19 mouse cellular contexts compared by ENCODE assay signal in genomic region chr4:40155467-40155999, GRCm38 (mm10). TPM values are rescaled to one million over a fixed set of nuclear protein-coding genes. Genes with fewer than 3 reads are reported as not detected.
A peak's percentile ranks its signal among the peaks of the same experiment; 100 is the strongest.
DNase-seq lines count a peak whose midpoint lies in the region; ATAC-seq and TF ChIP-seq lines count a peak whose summit lies in the region.
"Had no signal": no experiment of that assay in that cellular context is flagged by ENCODE, and none has a peak within 500 bp of the region (broad histone marks: within the 10 kb centered on the region; RNA-seq: fewer than 3 reads in every experiment).

No protein-coding gene starts in this region.

- no peak for TF ChIP-seq EP300 in lung, postnatal 0 days (IDR thresholded peaks at IDR 0.05)
- peak; percentile 68; the same call in 1 of the 2 replicates for TF ChIP-seq EP300 in liver, postnatal 0 days (IDR thresholded peaks at IDR 0.05; ENCODE audit: low read depth)

- H3K4me2 ChIP-seq in kidney, embryonic 14.5 days (replicated peaks; ENCODE audit: low read depth, low read length), result no peak overlapping the region
- H3K4me2 ChIP-seq in lung, postnatal 0 days (replicated peaks; ENCODE audit: low read depth, low read length), result no peak overlapping the region
- no peak overlapping the region for H3K4me2 ChIP-seq in liver, postnatal 0 days (ENCODE audit: low read depth, low read length)
- no peak overlapping the region for H3K4me2 ChIP-seq in forebrain, embryonic 15.5 days (replicated peaks)
- H3K4me2 ChIP-seq: embryonic facial prominence, embryonic 15.5 days; limb, embryonic 13.5 days; midbrain, embryonic 12.5 days had no signal

- no peaks in the 10 kb centered on the region for H3K27me3 ChIP-seq in kidney, embryonic 14.5 days (ENCODE audit: control insufficient read depth, insufficient read depth, low read length)
- H3K27me3 ChIP-seq in lung, postnatal 0 days (replicated peaks; ENCODE audit: insufficient read depth, low read length), result no peaks in the 10 kb centered on the region
- no peaks in the 10 kb centered on the region for H3K27me3 ChIP-seq in liver, postnatal 0 days (ENCODE audit: insufficient read depth, low read length)
- no peaks in the 10 kb centered on the region for H3K27me3 ChIP-seq in forebrain, embryonic 15.5 days
- H3K27me3 ChIP-seq: CH12.LX; embryonic facial prominence, embryonic 15.5 days; limb, embryonic 13.5 days; midbrain, embryonic 12.5 days had no signal

- no peaks in the 10 kb centered on the region for H3K36me3 ChIP-seq in kidney, embryonic 14.5 days (ENCODE audit: control insufficient read depth, insufficient read depth, low read length)
- no peaks in the 10 kb centered on the region for H3K36me3 ChIP-seq in lung, postnatal 0 days (ENCODE audit: insufficient read depth, low read length)
- H3K36me3 ChIP-seq in liver, postnatal 0 days (replicated peaks; ENCODE audit: insufficient read depth, low read length), result no peaks in the 10 kb centered on the region
- H3K36me3 ChIP-seq in forebrain, embryonic 15.5 days, result no peaks in the 10 kb centered on the region
- H3K36me3 ChIP-seq: embryonic facial prominence, embryonic 15.5 days; limb, embryonic 13.5 days; midbrain, embryonic 12.5 days had no signal

- WGBS in kidney, embryonic 14.5 days, result 63% methylated on average over 13 of the region's 13 CpGs
- WGBS in lung, postnatal 0 days, result 65% methylated on average over 13 of the region's 13 CpGs
- 77% methylated on average over 13 of the region's 13 CpGs for WGBS in lung, adult 2 months
- 53% methylated on average over 13 of the region's 13 CpGs for WGBS in liver, postnatal 0 days (ENCODE audit: insufficient replicate concordance)
- WGBS in forebrain, embryonic 15.5 days, result 91% methylated on average over 13 of the region's 13 CpGs

- no peak overlapping the region for H3K27ac ChIP-seq in kidney, embryonic 14.5 days (ENCODE audit: low read depth, low read length)
- peak overlapping the region; percentile 51; the same call in 1 of the 2 replicates for H3K27ac ChIP-seq in lung, postnatal 0 days (ENCODE audit: low read length)
- H3K27ac ChIP-seq in liver, postnatal 0 days (ENCODE audit: low read depth), result peak overlapping the region; percentile 87
- H3K27ac ChIP-seq in forebrain, embryonic 15.5 days (replicated peaks), result no peak overlapping the region
- H3K27ac ChIP-seq: embryonic facial prominence, embryonic 15.5 days; heart, adult 2 months; limb, embryonic 13.5 days; midbrain, embryonic 12.5 days had no signal

- peaks cover 7% of the 10 kb centered on the region; the same call in 1 of the 2 replicates for H3K4me1 ChIP-seq in kidney, embryonic 14.5 days (ENCODE audit: control insufficient read depth, insufficient read depth, low read length)
- H3K4me1 ChIP-seq in lung, postnatal 0 days (ENCODE audit: insufficient read depth, low read depth, low read length), result peaks cover 25% of the 10 kb centered on the region; the same call in 1 of the 2 replicates
- peaks cover 15% of the 10 kb centered on the region for H3K4me1 ChIP-seq in lung, adult 2 months (ENCODE audit: control insufficient read depth, insufficient read depth, low read length)
- H3K4me1 ChIP-seq in liver, postnatal 0 days (ENCODE audit: insufficient read depth), result peaks cover 33% of the 10 kb centered on the region
- no peaks in the 10 kb centered on the region for H3K4me1 ChIP-seq in forebrain, embryonic 15.5 days
- H3K4me1 ChIP-seq: embryonic facial prominence, embryonic 15.5 days had no signal

- H3K4me3 ChIP-seq in kidney, embryonic 14.5 days (ENCODE audit: low read length), result no peak overlapping the region
- H3K4me3 ChIP-seq in lung, postnatal 0 days (ENCODE audit: low read depth, low read length), result no peak overlapping the region
- no peak overlapping the region for H3K4me3 ChIP-seq in lung, adult 2 months (replicated peaks; ENCODE audit: extremely low read depth, low read depth, low read length)
- H3K4me3 ChIP-seq in liver, postnatal 0 days (ENCODE audit: low read depth, low read length), result no peak overlapping the region
- H3K4me3 ChIP-seq in forebrain, embryonic 15.5 days, result no peak overlapping the region
- H3K4me3 ChIP-seq: embryonic facial prominence, embryonic 15.5 days; heart, adult 2 months; limb, embryonic 13.5 days; midbrain, embryonic 12.5 days had no signal

- TF ChIP-seq POLR2A in lung, adult 2 months (IDR thresholded peaks at IDR 0.05; ENCODE audit: borderline replicate concordance, extremely low read depth, low read depth, low read length), result no peak

- no peak for TF ChIP-seq CTCF in lung, postnatal 0 days (IDR thresholded peaks at IDR 0.05)
- no peak for TF ChIP-seq CTCF in lung, adult 2 months (IDR thresholded peaks at IDR 0.05; ENCODE audit: insufficient read depth, low read length)
- no peak for TF ChIP-seq CTCF in liver, postnatal 0 days (IDR thresholded peaks at IDR 0.05; ENCODE audit: low read depth)

- no peaks in the 10 kb centered on the region for H3K9me3 ChIP-seq in kidney, embryonic 14.5 days (ENCODE audit: control insufficient read depth, low read length)
- no peaks in the 10 kb centered on the region for H3K9me3 ChIP-seq in lung, postnatal 0 days (ENCODE audit: low read length)
- no peaks in the 10 kb centered on the region for H3K9me3 ChIP-seq in liver, postnatal 0 days (ENCODE audit: low read length)
- no peaks in the 10 kb centered on the region for H3K9me3 ChIP-seq in forebrain, embryonic 15.5 days
- H3K9me3 ChIP-seq: embryonic facial prominence, embryonic 15.5 days had no signal

- ATAC-seq in kidney, embryonic 14.5 days (ENCODE audit: low FRiP score, low TSS enrichment), result peak; percentile 85
- no peak for ATAC-seq in lung, postnatal 0 days
- ATAC-seq in liver, postnatal 0 days, result peak; percentile 90
- no peak for ATAC-seq in forebrain, embryonic 15.5 days (replicated peaks)
- ATAC-seq: hindbrain, embryonic 16.5 days had no signal

- DNase-seq in kidney, postnatal 25 days, result no peak
- DNase-seq in lung, postnatal 0 days (ENCODE audit: low spot score), result no peak
- DNase-seq in lung, adult 2 months, result no peak
- peak; percentile 44 for DNase-seq in liver, postnatal 0 days
- no peak for DNase-seq in right cerebral cortex, postnatal 4 days
- DNase-seq: cerebellum, adult 18-20 months; cerebellum, postnatal 25 days; gastrocnemius, postnatal 10 days; heart, postnatal 4 days; retina, postnatal 1 day; thymus, postnatal 36 days had no signal

- no peak overlapping the region for H3K9ac ChIP-seq in kidney, embryonic 14.5 days (ENCODE audit: low read depth, low read length)
- no peak overlapping the region for H3K9ac ChIP-seq in lung, postnatal 0 days (replicated peaks; ENCODE audit: low read depth)
- H3K9ac ChIP-seq in liver, postnatal 0 days (replicated peaks), result no peak overlapping the region
- H3K9ac ChIP-seq in forebrain, embryonic 15.5 days (replicated peaks), result no peak overlapping the region
- H3K9ac ChIP-seq: embryonic facial prominence, embryonic 15.5 days; limb, embryonic 13.5 days; midbrain, embryonic 12.5 days had no signal

RNA-seq across cellular contexts. Expression of gene Aco1, which starts 12.7 kb away (rescaled TPM):
- polyA plus RNA-seq in kidney, embryonic 14.5 days (2014; fragmentation: Nextera tagmentation; extraction: Ambion mirVana), result 32.6 and 72.8 TPM in 2 replicates
- polyA plus RNA-seq in lung, postnatal 0 days (2015; fragmentation: Nextera tagmentation; extraction: Ambion mirVana), result 38.0 and 46.0 TPM in 2 replicates
- 28.9 and 35.4 TPM in 2 replicates for polyA plus RNA-seq in lung, adult 2 months (2012; rRNA removed)
- polyA plus RNA-seq in liver, postnatal 0 days (2015; fragmentation: Nextera tagmentation; extraction: Ambion mirVana), result 40.1 and 41.1 TPM in 2 replicates
- polyA plus RNA-seq in forebrain, embryonic 15.5 days (2015; fragmentation: Nextera tagmentation; extraction: Ambion mirVana), result 51.8 and 53.0 TPM in 2 replicates

Comparison
In these comparisons a context has a peak if more than half of its experiments do, and no peak if none do; other contexts are left out.
1. ATAC-seq: peak in kidney, embryonic 14.5 days (single experiment) and liver, postnatal 0 days (single experiment); none in lung, postnatal 0 days (single experiment) and forebrain, embryonic 15.5 days (single experiment).
2. H3K27ac ChIP-seq: peak in lung, postnatal 0 days (single experiment) and liver, postnatal 0 days (single experiment); none in kidney, embryonic 14.5 days (single experiment) and forebrain, embryonic 15.5 days (single experiment).